Mouse (Mus musculus) testis, adult 2 months (tissue): ENCODE results near the gene Pnpo.

Experiments used
- CTCF ChIP-seq: fragments of 200-500 bp; IDR thresholded peaks from 2 replicates; pipeline ENCODE4 v1.5.1; 2012; ENCODE audit warnings: low read depth, mild to moderate bottlenecking, inconsistent platforms, low read length, moderate library complexity; ENCODE audit not compliant: control insufficient read depth, insufficient read depth, insufficient replicate concordance
- POLR2A ChIP-seq: fragments of 200-500 bp; IDR thresholded peaks from 2 replicates; pipeline ENCODE4 v1.6.1; 2012; ENCODE audit warnings: low read depth, mild to moderate bottlenecking, inconsistent platforms, low read length, moderate library complexity; ENCODE audit not compliant: control insufficient read depth

- TF ChIP-seq POLR2A: peak; percentile 47; the same call in 1 of the 2 replicates
- no peak for TF ChIP-seq CTCF
Observed at GRCm38 (mm10) chr11:96929096-96929765, 14.6 kb downstream of the Pnpo start.
